Mouse (Mus musculus) mesoderm, embryonic 11.5 days (tissue): ENCODE data around the gene Fmod.

Experiments
- DNase-seq: peaks from one replicate; pipeline ENCODE4 v3.0.0-alpha.2; 2012; ENCODE audit warnings: low read depth, low spot score

The Fmod gene

DNA sequence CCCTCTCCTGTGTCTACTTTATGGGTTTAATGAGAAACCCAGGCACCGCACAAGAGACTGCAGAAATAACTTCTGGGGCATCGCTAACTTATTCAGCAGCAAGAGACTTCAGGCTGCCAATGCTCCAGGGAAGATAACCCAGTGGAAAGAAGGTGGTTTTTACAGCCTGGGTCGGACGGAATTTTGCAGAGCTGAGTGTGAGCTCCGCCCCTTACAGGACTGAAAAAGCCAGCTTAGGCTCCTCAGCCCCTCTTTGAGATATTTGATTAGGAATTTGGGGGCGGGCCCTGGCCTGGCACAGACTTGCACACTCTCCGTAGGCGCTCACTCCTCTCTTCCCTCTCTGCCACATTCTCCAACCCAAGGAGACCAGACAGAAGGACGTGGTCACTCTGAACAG is at the start of gene Fmod:
Gene Fmod, plus strand, starts transcription at position 83 of the 400 bp plus-strand sequence.
- DNase-seq = peak; percentile 63

DNA sequence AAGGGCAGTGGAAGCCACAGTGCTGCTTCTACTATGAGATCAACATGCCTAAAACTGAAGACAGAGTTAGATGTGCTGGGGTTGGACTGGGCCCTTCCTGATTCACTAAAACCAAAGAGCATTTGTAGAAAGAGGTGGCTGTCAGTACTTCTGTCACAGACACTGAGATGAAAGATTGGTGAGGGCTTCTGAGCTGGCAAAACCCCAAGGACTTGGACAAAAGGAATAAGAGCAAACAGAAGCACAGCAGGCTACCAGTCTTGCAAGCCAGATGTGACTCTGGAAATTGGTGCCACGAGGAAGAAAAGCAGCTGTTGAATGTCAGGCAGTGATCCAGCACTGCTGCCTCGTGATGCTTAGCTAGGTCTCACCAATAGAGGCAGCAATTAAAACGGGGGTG is 48.2 kb upstream of the Fmod start:
- DNase-seq = no peak

DNA sequence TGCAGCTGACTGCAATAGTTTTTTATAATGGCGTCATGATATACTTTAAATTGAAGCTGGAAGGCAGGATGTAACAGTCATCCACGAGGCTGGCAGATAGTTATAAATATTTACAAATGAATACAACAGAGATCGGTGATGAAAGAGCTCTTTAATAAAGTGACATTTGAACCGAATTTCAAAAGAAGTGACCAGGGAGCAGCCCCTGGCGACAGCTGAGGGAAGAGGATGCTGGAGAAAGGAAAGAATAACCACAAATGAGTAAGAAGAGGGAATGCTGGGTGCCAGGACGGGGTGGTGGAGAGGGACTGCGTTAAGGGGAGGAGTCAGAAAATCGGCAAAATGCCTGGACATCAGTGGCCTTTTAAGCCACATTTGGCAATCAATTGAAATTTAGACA is 45.8 kb upstream of the Fmod start:
- no peak for DNase-seq

DNA sequence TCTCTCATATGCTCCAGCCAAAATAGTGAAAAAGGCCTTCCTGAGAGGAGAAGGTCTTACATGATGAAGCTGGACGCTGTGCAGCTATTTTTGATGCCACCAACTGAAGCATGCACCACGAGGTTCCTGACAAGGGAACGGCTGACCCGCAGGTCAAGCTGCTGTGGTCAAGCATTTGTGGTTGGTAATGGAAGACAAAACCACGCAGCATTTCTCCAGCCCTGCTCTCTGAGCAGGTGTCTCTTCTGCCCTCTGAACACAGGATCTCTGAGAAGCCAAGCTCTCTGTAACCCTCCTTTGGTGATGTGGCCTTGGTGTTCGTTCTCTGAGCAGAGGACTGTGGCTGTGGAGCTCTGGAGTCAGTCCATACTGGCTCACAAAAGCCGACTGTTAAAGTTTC is 31.6 kb upstream of the Fmod start:
- DNase-seq = no peak

DNA sequence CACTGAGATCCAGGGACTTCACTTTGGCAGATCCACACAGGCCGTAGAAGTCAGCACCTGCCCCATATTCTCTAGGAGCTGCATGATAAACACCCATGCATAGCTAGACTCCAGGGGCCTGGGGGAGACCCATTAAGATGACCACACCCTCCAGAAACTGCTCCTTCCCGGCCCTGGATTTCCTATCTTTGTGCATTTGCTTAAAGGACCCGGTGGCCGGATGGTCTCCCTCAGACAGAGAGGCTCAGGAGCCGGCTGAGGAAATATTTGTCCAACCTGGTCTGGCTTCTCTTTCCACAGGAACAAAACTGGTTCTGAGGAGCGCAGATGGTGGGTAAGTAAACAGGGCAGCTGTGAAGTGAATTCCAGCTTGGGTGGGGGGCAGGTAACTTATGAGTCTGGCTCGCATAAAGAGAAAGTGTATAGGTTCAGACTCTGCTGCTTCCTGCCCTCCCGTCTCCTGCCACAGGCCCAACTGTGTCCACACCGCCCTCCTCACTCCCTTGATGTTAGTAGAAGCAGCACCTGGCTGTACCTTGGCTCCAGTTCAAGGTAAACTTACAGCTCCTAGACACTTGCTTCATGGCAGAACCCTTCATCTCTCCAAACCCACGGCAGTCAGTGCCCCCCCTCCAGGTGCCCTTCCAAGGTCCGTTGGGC is 30.8 kb upstream of the Fmod start:
- no peak for DNase-seq

DNA sequence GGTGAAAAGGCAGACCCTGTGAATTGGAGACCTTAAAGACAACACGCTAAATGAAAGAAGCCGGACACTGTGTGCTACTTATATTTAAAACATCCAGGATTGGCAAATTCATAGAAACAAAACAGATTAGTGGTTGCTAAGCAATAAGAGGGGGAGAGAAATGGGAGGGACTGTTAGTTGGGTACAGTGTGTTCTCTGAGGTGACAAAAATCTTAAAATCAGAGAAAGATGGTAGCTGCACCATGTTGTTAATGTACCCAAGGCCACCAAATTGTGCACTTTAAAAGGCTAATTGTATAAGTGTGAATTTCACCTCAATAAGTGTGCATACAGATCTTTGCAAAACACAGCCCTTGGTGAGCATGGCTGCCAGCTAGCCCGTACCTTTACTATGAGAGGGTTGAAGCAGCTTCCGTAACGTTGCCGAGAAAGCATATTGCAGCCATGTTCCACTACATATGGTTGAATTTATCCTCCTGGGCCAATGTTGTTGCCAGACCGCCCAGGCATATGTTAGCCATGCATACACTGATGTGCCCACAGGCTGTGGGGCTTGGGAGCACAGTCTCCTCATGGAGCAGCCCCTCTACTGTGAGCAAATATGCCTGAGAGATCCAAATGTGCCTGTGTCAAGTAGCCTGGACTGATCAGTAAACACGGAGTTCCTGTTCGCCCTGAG is 12.6 kb upstream of the Fmod start:
- no peak for DNase-seq

DNA sequence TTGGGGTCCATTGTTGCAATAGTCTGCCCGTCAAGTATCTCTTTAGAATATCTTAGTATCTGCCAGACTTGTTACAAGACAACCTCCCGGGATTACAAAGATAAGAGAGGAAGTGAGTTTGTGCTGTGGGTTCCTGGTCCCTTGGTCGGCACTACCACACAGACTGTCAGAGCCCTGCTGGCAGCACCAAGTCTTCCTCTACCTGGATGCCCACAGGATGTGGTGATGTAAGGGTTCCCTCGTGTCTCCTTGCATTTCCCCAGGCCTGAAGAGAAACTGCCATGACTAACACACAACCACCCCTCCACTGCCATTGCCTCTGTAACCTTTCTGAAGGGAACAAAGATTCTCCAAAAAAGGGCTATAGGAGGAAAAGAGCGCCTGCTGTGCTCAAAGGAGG is 11.1 kb upstream of the Fmod start:
- DNase-seq = no peak

DNA sequence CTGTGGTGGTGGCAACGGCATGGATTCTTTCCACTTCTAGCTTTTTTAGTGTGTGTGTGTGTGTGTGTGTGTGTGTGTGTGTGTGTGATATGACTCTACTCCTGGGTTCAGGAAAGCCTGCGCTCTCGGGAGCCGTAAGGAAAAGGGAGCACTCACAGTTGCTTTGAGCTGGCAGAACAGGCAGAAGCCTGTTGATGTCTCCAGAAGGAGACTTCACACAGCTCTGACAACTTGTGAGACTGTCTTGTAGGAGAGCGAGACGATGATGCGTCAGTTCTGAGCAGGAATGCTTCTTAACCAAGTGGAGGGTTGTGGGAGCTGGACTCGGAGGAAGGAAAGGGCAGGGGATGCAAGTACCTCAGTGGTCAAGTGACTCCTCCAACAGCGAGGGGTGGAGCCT is 10.3 kb upstream of the Fmod start:
- DNase-seq = no peak

DNA sequence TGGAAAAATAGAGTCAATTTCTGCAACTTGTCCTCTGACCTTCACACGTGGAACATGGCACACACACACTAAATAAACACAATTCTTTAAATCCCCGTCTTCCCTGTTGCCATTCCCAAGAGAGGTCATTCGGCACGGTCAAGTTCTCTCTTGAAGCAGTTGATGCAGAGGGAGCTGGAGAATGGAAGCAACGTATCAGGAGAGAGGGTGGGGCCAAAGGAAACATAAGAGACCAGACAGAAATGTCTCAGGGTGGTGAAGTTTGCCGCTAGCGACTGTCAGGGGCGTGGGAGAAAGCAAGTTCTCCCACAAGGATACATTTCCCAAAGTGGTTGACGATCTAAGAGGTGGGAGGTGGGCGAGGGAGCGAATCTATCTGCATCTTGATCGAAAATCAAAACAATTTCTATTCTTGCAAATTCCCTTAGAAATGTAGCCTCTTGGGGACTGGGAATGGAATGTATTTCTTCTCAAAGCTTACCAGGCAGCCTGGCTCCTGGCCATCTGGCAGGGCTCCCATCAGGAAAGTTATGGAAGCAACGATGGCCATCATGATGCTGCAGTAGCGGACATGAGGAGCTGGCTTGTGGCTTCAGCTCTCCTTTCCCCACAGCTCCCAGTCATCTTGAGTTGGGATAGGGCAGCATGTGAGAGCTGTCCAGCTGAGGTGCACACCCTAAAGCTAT is 8.8 kb upstream of the Fmod start:
- DNase-seq = no peak

DNA sequence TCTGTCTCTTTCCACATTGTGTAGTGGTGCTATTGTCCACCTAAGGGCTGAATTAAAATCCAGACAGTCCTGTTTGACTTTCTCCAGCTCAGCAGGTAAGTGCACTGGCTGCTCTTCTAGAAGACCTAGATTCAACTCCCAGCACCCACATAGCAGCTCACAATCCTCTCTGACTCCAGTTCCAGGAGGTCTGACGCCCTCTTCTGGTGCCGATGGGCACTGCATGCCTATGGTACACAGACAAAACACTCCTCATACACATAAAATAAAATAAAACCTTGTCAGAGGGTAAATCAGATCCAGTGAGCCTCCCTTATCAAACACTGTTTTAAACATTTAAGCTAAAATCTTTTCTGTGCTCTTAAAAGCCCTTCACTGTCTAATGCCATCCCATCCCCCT is 562 bp upstream of the Fmod start:
- no peak for DNase-seq

DNA sequence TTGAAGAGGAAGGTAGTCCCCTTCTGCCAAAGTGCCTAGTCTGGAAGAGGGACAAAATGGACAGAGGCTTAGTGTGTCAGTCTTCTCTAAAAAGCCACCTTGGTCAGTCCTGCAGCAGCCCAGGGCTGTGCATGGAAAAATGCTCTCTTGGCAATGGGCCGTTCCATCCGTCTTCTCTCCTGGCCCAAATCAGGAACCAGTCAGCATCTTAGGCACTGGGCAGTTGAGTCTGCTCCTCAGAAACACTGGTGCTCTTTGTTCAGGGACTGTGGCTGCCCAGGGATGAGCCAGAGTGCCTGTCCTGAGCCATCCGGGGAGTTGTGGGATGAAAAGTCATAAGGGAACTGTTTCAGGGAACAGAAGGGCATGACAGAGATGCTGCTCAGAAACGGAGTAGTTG is 1.3 kb downstream of the Fmod start:
- no peak for DNase-seq

DNA sequence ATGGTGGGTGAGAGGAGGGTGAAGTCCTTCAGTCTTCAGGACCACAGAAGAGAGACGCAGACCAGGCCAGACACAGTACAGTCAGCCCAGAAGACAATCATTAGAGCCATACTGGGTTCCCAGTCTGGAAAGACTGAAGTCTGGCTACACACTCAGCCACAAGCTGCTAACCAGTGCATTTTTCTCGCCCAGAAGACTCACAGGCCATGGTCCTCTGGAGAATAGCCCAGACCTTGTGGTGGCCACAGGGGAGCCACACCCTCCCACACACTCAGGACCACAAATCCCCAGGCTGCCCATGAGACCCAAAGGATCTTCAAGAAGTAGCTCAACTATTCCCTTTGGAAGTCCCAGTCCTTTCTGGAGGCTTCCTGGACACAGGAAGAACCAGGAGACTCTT is 2.3 kb downstream of the Fmod start:
- no peak for DNase-seq

DNA sequence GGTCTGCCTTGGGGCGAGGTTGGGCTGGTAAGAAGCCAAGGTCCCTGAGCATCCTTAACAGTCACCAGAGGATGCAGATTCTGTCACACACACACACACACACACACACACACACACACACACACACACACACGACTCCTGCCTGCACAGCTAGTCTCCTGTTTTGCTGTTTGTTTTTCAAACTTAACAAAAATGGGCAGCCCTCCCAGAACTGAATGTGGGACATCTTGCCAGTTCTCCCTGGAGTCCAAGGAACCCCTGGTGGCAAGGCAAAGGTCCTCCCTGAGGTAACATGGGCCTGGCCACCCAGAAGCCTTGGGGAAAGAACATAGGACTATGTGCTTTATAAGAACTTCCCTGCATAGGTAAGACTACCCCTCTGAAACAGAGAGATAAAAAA is 4.8 kb downstream of the Fmod start:
- no peak for DNase-seq

DNA sequence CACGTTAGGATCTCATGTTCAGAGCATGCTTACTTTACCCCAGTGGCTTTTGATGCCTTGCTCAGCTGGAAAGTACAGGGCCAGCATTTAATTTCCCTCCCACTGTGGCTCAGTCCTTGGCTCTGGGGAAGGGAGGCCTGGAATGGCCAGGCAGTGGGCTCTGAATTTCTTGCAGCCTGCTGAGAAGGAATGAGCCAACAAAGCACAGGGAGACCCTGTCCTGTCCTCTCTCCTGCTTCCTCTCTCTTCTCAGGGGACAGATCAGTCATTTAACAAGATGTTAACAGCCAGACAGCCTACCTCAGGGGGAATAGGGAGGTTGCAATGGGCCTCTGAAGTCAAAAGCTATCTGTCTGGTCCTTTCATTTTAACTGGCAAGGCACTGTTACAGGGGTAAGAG is 5.3 kb downstream of the Fmod start:
- peak; percentile 28 for DNase-seq

DNA sequence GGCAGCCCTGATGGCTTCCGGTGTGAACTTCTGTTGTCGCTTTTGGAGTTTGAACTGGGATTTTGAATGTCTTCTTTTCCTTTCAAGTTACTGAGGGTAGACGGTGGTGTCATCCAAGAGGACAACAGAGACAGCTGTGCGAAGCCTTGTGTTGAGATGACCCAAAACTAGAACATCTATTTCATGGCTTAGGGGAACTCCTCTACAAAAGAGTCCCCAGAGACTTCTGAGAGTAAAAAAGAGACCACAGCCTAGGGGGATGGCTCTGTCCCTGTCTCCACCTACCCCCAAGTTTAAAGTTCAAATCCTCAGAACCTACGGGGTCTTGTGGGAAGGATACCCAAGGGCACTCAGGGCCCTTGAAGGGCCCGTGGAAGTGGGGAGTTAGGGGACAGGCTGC is 7.8 kb downstream of the Fmod start:
- DNase-seq = no peak

DNA sequence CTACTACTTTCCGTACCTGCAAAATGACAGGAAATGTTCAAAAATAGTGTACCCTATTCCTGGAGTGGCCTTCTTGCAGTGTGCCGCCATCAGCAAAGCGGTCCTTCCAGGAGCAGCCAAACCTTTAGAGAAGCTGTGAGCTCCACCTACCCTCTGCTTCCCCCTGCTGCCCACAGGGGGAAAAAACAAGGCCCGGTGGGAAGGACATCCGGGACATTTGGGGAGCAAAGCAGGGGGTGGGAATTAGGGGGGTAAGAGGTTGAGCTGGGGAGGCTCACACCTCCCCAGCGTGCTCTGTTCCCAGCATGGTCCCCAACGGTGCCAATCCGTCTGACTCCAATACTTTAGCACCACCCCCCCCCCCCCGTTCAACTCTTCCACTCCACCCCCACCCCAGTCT is 8.9 kb downstream of the Fmod start:
- DNase-seq = peak; percentile 83

DNA sequence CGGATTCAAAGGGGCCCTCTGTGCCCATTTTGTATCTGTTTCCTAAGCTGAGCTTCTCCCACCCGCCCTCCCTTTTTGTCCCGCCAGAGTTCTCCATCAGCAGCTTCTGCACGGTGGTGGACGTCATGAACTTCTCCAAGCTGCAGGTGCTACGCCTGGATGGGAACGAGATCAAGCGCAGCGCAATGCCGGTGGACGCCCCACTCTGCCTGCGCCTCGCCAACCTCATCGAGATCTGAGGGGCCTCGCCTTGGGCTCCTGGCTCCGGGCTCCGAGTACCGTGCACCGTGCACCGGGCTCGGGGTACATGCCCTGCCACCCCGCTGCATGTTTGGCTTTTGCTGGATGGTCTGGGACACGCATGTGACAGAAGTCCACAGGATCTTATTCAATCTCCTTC is 9.3 kb downstream of the Fmod start:
- no peak for DNase-seq

DNA sequence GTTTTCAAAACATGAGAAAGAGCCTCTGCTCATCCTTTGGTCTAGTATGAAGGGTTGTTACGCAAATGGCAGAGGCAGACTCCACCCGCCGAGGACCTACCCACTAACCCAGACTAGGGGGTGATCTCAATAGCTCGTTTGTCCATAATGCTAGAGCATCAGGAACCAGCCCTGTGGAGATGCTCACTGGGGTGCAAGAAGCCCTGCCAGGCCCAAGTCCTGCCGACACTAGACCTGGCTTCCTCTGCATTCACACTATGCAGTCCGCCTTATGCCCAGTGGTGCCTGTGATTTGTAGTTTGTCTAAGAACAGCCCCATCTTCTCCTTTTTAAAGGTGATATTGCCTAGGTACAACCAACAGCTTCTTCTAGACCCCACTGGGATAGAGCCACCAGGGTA is 10.4 kb downstream of the Fmod start:
- no peak for DNase-seq

DNA sequence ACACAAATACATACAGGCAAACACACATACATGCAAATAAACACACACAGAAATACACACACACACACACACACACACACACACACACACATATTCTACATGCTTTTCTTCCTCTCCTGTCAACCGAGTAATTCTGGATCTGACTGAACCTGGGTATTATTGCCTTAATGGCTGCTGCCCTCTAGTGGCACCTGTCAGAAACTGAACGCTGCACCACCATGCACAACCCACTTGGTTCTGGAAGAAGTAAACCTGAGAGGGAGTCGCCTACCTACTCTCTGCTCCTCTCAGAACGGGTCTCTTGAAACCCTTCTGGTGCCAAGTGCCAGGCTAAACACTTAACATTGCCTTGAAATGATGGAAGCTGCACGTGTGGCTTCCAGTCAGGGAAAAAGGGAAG is 11.7 kb downstream of the Fmod start:
- peak; percentile 82 for DNase-seq

DNA sequence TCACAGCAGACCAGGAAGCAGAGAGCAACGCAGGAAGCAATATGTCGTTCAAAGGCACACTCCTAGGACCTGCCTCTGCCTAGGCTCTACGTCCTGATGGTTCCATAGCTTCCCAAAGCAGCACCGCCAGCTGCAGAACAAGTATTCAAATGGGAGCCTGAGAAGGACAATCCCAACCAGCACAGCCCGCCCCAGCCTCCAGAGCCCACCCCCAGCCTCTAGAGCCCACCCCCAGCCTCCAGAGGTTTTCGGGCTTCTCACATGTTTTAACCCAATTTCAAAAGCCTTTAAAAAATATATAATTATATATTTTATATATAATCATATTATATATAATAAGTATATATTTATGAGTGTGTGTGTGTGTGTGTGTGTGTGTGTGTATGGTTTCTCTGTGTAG is 12.5 kb downstream of the Fmod start:
- no peak for DNase-seq

DNA sequence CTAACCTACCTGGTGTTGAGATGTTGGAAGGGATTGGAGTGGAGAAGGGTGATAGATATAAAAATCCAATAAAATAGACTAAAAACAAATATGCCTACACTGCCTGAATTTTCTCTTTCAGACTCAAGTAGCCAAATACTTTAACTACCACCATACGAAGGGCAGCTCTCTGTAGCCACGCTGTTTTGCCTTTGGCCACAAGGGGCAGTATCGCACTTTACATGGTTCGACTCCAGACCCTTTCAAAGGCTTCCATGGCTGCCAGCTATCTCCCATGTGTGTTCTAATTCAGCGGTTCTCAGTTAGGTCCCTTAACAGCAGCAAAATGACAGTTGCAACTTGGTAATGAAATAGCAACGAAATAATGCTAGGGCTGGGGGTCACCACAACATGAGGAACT is 16.2 kb downstream of the Fmod start:
- peak; percentile 82 for DNase-seq

DNA sequence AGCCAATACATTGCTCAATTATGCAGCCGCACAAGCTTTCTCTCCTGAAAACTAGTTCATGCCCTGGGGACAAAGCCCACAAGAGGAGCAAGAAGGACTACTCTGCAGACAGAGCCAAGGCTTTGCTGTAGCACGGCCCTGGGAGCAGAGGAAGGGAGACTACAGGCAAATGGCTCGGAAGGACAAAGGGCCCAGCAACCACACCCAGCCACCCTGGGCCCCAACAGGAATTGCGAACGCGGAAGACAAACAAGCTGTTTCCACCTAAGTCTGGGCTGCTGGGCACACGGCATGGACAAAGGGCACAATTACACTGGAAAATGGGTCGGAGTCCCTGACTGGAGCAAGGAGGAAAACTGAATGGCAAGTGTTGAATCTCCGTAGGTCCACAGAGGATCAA is 18.0 kb downstream of the Fmod start:
- no peak for DNase-seq

DNA sequence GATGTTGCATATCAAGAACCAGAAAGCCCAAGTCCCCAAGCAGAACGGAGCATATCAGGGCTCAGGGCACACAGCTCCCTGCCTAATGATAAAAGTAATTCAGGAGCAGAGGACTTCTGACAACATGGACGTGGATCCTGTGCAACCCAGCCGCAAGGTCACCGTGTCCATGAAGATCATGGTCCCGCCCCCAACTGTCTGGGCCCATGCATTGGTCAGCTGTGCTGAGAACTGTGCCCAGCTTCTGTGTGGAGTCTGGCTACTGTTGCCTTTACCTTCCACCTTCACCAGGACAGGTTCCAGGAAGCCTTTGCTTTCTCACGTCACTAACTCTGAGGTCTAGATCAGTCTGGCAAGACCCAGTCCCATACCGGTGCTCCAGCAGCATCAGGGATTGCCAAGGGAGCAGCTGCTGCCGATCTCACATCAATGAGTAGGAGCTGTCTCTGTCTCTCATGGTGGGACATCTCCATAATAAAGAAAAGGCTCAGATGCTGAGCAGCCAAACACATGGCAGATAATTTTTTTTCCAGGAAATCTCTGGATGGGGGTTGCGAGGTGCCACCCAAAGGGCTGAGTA is 18.7 kb downstream of the Fmod start:
- no peak for DNase-seq
